Mouse (Mus musculus) liver, embryonic 14.5 days (tissue): ENCODE measurements around the gene Foxj3.

Experiments
- CTCF ChIP-seq: IDR thresholded peaks from 2 replicates; pipeline ENCODE4 v1.5.1; 2016; ENCODE audit warnings: antibody characterized with exemption, low read depth, control low read depth
- EP300 ChIP-seq: IDR thresholded peaks from 2 replicates; pipeline ENCODE4 v1.6.1; 2016; ENCODE audit warnings: antibody characterized with exemption, low read depth

- TF ChIP-seq CTCF (peak; percentile 68), EP300 (no peak)
Measured at GRCm38 (mm10) chr4:119631115-119631919, 94.5 kb downstream of the Foxj3 start.
